Mouse (Mus musculus): ENCODE data around the gene 4931406C07Rik. TPM values are rescaled to one million over a fixed set of nuclear protein-coding genes. Genes with fewer than 3 reads are reported as not detected.

Gene 4931406C07Rik
- total RNA-seq (2023) = 4.7 and 4.9 TPM in 2 replicates

DNA sequence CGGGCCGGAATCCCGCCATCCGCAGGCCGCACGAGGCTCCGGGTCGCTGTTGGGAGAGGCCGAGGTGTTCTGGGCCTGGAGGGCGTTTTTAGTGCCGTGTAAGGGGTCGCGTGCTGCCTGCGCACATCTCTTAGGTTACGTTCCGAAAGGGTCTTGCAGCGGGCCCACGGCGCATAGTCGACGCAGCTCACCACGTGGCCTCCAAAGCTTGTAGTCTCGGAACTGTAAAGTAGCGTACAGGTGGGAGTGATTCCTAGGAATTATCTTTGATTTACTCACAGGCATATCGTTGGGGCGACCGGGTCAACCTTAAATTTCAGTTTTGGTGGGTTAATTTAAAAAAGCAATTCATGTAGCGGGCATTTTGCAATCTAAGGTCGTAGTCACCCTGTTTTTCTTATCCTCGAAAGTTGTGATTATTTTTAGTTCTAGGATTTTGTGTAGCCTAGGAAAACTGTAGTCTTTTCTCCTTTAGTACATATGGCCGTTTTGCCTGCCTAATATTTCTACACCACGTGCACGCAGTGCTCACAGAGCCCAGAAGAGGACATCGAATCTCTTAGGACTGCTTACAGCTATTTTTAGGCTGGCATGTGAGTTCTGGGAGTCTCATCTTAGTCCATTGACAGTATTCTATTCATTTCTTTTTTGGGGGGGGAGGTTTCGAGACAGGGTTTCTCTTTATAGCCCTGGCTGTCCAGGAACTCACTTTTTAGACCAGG lies at the start of gene 4931406C07Rik:
Gene 4931406C07Rik (minus strand): TSS at position 51 of the 722 bp plus-strand sequence.

DNA sequence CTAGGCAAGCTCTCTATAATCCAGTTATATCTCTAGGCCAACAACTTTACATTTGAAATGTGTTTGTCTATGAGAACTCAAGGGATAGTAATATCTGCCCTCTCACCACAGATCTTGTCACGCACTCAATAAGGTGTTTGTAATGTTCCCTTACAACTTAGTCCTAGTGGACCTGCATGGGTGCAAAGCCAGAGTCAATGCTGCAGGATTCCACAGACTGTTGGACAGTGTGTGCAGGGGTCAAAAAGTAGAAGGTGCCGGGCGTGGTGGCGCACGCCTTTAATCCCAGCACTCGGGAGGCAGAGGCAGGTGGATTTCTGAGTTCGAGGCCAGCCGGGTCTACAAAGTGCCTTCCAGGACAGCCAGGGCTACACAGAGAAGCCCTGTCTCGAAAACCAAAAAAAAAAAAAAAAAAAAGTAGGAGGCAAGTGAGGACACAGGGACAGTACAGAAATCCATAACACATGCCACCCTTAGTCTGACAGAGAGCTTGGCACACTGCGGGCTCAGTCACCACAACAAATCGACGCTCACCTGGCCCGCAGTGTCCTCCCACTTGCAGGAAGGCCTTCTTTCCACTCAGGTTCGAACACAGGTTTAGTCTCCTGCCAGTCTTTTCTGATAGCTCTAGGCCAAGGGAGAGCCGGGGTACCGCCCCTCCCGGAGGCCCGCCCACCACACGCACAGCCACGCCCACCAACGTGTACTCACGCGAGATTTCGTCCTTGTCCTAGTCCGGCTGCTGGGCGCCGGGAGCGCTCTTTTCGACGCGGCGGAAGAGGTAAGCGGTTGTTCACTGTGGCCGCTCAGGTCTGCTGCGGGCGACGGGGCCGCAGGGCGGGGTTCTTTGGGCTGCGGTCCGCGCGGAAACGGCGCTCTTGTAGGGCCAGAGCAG lies 498 bp downstream of the 4931406C07Rik start, which contains the start of gene Taf1d:
Gene Taf1d (plus strand): TSS at position 712 of the 895 bp plus-strand sequence.

DNA sequence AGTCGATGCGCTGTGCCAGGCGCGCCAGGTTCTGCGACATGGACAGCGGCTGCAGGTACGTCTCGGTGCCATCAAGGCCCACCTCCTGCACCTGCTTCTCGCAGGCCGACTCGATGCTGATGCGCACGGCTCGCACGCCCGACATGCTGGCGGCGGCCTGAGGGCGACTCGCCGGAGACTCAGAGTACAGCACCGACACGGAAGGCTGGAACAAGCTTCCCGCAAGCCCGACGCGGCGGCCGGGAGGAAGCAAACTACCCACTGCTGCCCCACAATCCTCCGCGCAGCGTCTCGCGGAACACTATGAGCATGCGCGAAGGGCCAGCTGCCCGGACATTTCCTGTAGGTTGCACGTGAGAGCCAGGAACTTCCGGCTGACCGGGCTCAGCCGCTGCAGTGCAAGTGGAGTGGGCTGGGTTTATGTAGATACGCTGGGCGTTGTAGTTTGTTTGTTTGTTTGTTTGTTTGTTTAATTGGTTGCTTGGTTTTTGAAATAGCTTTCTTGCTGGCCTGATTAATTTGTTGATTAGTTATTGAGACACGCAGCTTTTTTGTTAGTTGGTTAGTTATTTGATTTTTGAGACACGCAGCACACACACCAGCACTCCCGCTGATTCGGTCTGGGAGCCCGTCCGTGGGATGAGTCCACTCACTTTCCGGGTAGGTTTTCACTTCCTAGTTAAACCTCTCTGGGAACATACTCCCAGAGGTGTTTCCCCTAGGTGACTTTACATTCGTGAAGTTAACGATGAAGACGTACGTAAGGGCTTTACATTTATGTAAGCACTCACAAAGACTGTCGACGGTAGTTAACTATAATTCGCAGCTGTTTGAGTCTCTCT lies 26.4 kb downstream of the 4931406C07Rik start, which contains the start of gene Med17:
Gene Med17 (minus strand): TSS at position 283 of the 842 bp plus-strand sequence.

DNA sequence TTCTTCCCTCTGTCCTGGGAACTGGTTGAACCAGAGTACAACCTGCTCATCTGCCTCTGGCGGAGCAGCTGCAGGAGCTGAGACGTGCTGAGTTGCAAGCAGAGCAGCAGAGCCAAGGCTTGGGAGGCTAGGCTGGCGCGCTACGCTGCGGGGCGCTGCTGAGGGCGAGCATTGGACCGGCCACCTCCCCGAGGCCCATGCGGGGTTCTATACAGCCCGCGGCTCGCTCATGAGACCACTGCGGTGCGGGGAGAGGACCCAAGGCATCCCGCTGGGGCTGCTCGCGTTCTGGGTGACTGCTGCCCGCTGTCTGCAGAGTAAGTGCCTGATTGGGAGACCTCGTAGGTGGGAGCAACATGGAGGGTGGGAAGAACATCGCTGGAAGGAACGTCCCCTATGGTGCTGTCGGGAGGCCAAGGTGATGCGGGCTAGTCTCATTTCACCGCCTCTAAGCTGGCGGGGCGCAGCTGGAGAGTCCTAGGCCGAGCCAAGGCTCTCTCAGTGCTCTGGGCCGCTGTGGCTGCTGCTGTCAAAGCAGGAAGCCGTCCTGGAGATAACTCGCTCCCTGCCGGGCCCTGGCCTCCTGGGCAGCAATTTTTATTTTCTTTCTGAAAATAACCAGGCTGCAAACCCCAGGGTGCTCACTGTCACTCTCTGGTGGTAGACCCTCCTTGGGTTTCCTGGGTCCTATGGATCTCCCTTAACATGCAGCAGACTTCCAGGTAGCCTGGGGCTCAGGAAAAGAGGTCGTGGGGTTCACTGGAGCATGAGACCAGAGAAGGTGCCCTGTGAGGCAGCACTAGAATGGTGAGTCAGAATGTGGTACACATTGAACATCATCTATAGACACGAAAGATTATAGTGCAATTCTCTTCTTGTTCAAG lies 67.0 kb downstream of the 4931406C07Rik start, which contains the start of gene Vstm5:
Gene Vstm5 (plus strand): TSS at position 4 of the 884 bp plus-strand sequence.

Other genes with a start within 250 kb of the 4931406C07Rik start
- not detected in 2 replicates for gene Hephl1, start 194.3 kb downstream of the 4931406C07Rik start, total RNA-seq (2023)
- not detected in 2 replicates for gene Vstm5, start 67.4 kb downstream of the 4931406C07Rik start, total RNA-seq (2023)
- gene Med17, start 26.5 kb downstream of the 4931406C07Rik start, total RNA-seq (2023) = 26.9 and 28.2 TPM in 2 replicates
- gene Taf1d, start 234 bp downstream of the 4931406C07Rik start, total RNA-seq (2023) = 270 and 312 TPM in 2 replicates
- gene Cep295, start 51.3 kb upstream of the 4931406C07Rik start, total RNA-seq (2023) = 14.4 and 20.0 TPM in 2 replicates
- gene Smco4, start 187.0 kb upstream of the 4931406C07Rik start, total RNA-seq (2023) = 1.5 and 2.6 TPM in 2 replicates